Mouse (Mus musculus) heart, embryonic 11.5 days (tissue): ENCODE results near the gene Nuf2. TPM values are rescaled to one million over a fixed set of nuclear protein-coding genes. Genes with fewer than 3 reads are reported as not detected.

Source experiments
- ATAC-seq: fragments of 200-750 bp; cut with Nextera tagmentation; replicated peaks from 2 replicates; pipeline ENCODE4 v1.8.0; 2017; ENCODE audit warnings: moderate library complexity; ENCODE audit not compliant: insufficient number of reproducible peaks, low FRiP score, low TSS enrichment
- H3K27ac ChIP-seq: fragments of 300-500 bp; sonication (generic); 2 replicates; pipeline ENCODE4 v1.5.1; 2014; ENCODE audit warnings: mild to moderate bottlenecking, low read depth, low read length
- H3K27me3 ChIP-seq: fragments of 300-500 bp; sonication (generic); 2 replicates; pipeline ENCODE4 v1.6.1; 2014; ENCODE audit warnings: mild to moderate bottlenecking, low read length, mixed read lengths; ENCODE audit not compliant: control insufficient read depth, insufficient read depth
- H3K36me3 ChIP-seq: fragments of 300-500 bp; sonication (generic); 2 replicates; pipeline ENCODE4 v1.6.1; 2014; ENCODE audit warnings: mild to moderate bottlenecking, low read length, moderate library complexity, mixed read lengths; ENCODE audit not compliant: control insufficient read depth, insufficient read depth
- H3K4me1 ChIP-seq: fragments of 300-500 bp; sonication (generic); 2 replicates; pipeline ENCODE4 v1.6.1; 2014; ENCODE audit warnings: low read length; ENCODE audit not compliant: control insufficient read depth, insufficient read depth
- H3K4me2 ChIP-seq: fragments of 300-500 bp; sonication (generic); 2 replicates; pipeline ENCODE4 v1.6.1; 2014; ENCODE audit warnings: mild to moderate bottlenecking, moderate library complexity
- H3K4me3 ChIP-seq: fragments of 300-500 bp; sonication (generic); 2 replicates; pipeline ENCODE4 v1.5.1; 2014; ENCODE audit warnings: low read depth, low read length
- H3K9ac ChIP-seq: fragments of 300-500 bp; sonication (generic); 2 replicates; pipeline ENCODE4 v1.6.1; 2014; ENCODE audit warnings: mild to moderate bottlenecking, low read depth, low read length, moderate library complexity
- H3K9me3 ChIP-seq: fragments of 300-500 bp; sonication (generic); replicated peaks from 2 replicates; pipeline ENCODE4 v1.6.1; 2016; ENCODE audit warnings: low read length; ENCODE audit not compliant: control insufficient read depth
- WGBS: fragments of 180-500 bp; shearing (Covaris S2); extraction: QIAGEN DNeasy Blood & Tissue Kit; methylation state at CpG from one replicate; pipeline ENCODE4 v1.1.7; 2014; ENCODE audit not compliant: insufficient replicate concordance; 5-methylcytosine and 5-hydroxymethylcytosine counted together
- polyA plus RNA-seq: library from polyadenylated mRNA; unstranded; fragments of >200 nt; fragmentation: Nextera tagmentation; extraction: Ambion mirVana; gene quantifications from 2 replicates; pipeline ENCODE4 v1.2.1, GENCODE M21; 2014

The Nuf2 gene
- 49.8 and 49.9 TPM in 2 replicates for polyA plus RNA-seq

- Histone ChIP-seq H3K36me3 (0 out of 2 replicates have a peak, but pooled peaks cover 2% of the 10 kb centered on the region), H3K9ac (peak within 1 kb of the TSS; percentile 72), H3K4me1 (peaks cover 3% of the 10 kb centered on the region; the same call in 1 of the 2 replicates), H3K4me3 (peak within 1 kb of the TSS; percentile 60), H3K27me3 (no peaks in the 10 kb centered on the region), H3K9me3 (no peaks in the 10 kb centered on the region), H3K4me2 (peak within 1 kb of the TSS; percentile 77), H3K27ac (peak within 1 kb of the TSS; percentile 87)
- peak; percentile 96 for ATAC-seq
- WGBS: under 1% methylated on average over 39 of the region's 39 CpGs
These were observed at the start of gene Nuf2 for GRCm38 (mm10) chr1:169530876-169531701. Nuf2 (minus strand) TSS chr1:169531464.

- Histone ChIP-seq H3K9me3 (no peaks in the 10 kb centered on the region), H3K4me2 (no peak overlapping the region), H3K4me1 (no peaks in the 10 kb centered on the region), H3K9ac (no peak overlapping the region), H3K36me3 (no peaks in the 10 kb centered on the region), H3K27ac (no peak overlapping the region), H3K4me3 (no peak overlapping the region), H3K27me3 (no peaks in the 10 kb centered on the region)
- ATAC-seq: no peak
- WGBS: 67% methylated on average over 3 of the region's 3 CpGs
These were observed 48.3 kb upstream of the Nuf2 start for GRCm38 (mm10) chr1:169579572-169579971.

GRCm38 (mm10) chr1:169574136-169574535, 42.9 kb upstream of the Nuf2 start:
- Histone ChIP-seq H3K36me3 (no peaks in the 10 kb centered on the region), H3K9me3 (no peaks in the 10 kb centered on the region), H3K4me3 (no peak overlapping the region), H3K9ac (no peak overlapping the region), H3K27me3 (no peaks in the 10 kb centered on the region), H3K27ac (no peak overlapping the region), H3K4me1 (no peaks in the 10 kb centered on the region), H3K4me2 (no peak overlapping the region)
- no peak for ATAC-seq

- no peak overlapping the region for H3K4me2 ChIP-seq
- H3K9ac ChIP-seq: no peak overlapping the region
- no peak overlapping the region for H3K4me3 ChIP-seq
- 62% methylated on average over 2 of the region's 2 CpGs for WGBS
- H3K27ac ChIP-seq: no peak overlapping the region
- no peak for ATAC-seq
- H3K36me3 ChIP-seq: no peaks in the 10 kb centered on the region
- no peaks in the 10 kb centered on the region for H3K27me3 ChIP-seq
- H3K9me3 ChIP-seq: no peaks in the 10 kb centered on the region
- no peaks in the 10 kb centered on the region for H3K4me1 ChIP-seq
These were observed 24.4 kb upstream of the Nuf2 start for GRCm38 (mm10) chr1:169555621-169556020.

GRCm38 (mm10) chr1:169555019-169555418, 23.8 kb upstream of the Nuf2 start:
- no peaks in the 10 kb centered on the region for H3K27me3 ChIP-seq
- 74% methylated on average over 4 of the region's 4 CpGs for WGBS

GRCm38 (mm10) chr1:169553446-169553845, 22.2 kb upstream of the Nuf2 start:
- Histone ChIP-seq H3K36me3 (no peaks in the 10 kb centered on the region), H3K4me1 (no peaks in the 10 kb centered on the region), H3K9ac (no peak overlapping the region), H3K27ac (no peak overlapping the region), H3K9me3 (no peaks in the 10 kb centered on the region), H3K27me3 (no peaks in the 10 kb centered on the region), H3K4me2 (no peak overlapping the region), H3K4me3 (no peak overlapping the region)
- WGBS: 67% methylated on average over 7 of the region's 7 CpGs
- no peak for ATAC-seq

More at GRCm38 (mm10) chr1:169555019-169555418, 23.8 kb upstream of the Nuf2 start:
- H3K9me3 ChIP-seq: no peaks in the 10 kb centered on the region
- ATAC-seq: no peak
- no peak overlapping the region for H3K27ac ChIP-seq
- no peaks in the 10 kb centered on the region for H3K4me1 ChIP-seq
- no peak overlapping the region for H3K4me2 ChIP-seq
- no peak overlapping the region for H3K9ac ChIP-seq
- H3K4me3 ChIP-seq: no peak overlapping the region
- H3K36me3 ChIP-seq: no peaks in the 10 kb centered on the region

GRCm38 (mm10) chr1:169540415-169540814, 9.2 kb upstream of the Nuf2 start:
- no peak for ATAC-seq
- H3K4me2 ChIP-seq: no peak overlapping the region
- H3K9me3 ChIP-seq: no peaks in the 10 kb centered on the region
- H3K27ac ChIP-seq: no peak overlapping the region
- H3K9ac ChIP-seq: no peak overlapping the region
- H3K27me3 ChIP-seq: no peaks in the 10 kb centered on the region
- no peaks in the 10 kb centered on the region for H3K36me3 ChIP-seq
- H3K4me1 ChIP-seq: no peaks in the 10 kb centered on the region
- 78% methylated on average over 6 of the region's 6 CpGs for WGBS
- H3K4me3 ChIP-seq: no peak overlapping the region

- no peaks in the 10 kb centered on the region for H3K36me3 ChIP-seq
- peaks cover 3% of the 10 kb centered on the region; the same call in 1 of the 2 replicates for H3K4me1 ChIP-seq
- H3K4me2 ChIP-seq: peak overlapping the region; percentile 77
- H3K27me3 ChIP-seq: no peaks in the 10 kb centered on the region
- H3K4me3 ChIP-seq: peak overlapping the region; percentile 60
- H3K27ac ChIP-seq: peak overlapping the region; percentile 87
- peak overlapping the region; percentile 72 for H3K9ac ChIP-seq
- H3K9me3 ChIP-seq: no peaks in the 10 kb centered on the region
- WGBS: 13% methylated on average over 11 of the region's 11 CpGs
- ATAC-seq: no peak
These were observed 655 bp upstream of the Nuf2 start for GRCm38 (mm10) chr1:169531702-169532535.
